Mouse (Mus musculus): ENCODE results near the gene Slc25a5. TPM values are rescaled to one million over a fixed set of nuclear protein-coding genes. Genes with fewer than 3 reads are reported as not detected.
A peak's percentile ranks its signal among the peaks of the same experiment; 100 is the strongest.
"Not testable (repeated sequence)": the region's sequence is repeated elsewhere in the genome, so short reads cannot be mapped to it uniquely, and the experiment has no call there.

Slc25a5 gene
- polyA plus RNA-seq, 1 experiment from 2014 or later, result 565 TPM

- Histone ChIP-seq H3K9ac (no peak overlapping the region), H3K4me3 (no peak overlapping the region), H3K27ac (replicated peaks) (peak overlapping the region; percentile 70), H3K4me2 (no peak overlapping the region), H3K9me3 (no peaks in the 10 kb centered on the region), H3K4me1 (replicated peaks) (peaks cover 3% of the 10 kb centered on the region; the same call in 1 of the 2 replicates), H3K36me3 (no peaks in the 10 kb centered on the region), H3K27me3 (no peaks in the 10 kb centered on the region)
- 40% methylated on average over 11 of the region's 11 CpGs for WGBS
- ATAC-seq (ENCODE audit: low read depth), result peak; percentile 63
Measured at GRCm38 (mm10) chrX:36763298-36763933, 32.0 kb upstream of the Slc25a5 start.

GRCm38 (mm10) chrX:36763934-36764317 is 31.5 kb upstream of the Slc25a5 start:
- WGBS, result 20% methylated on average over 2 of the region's 2 CpGs
- H3K27ac ChIP-seq (replicated peaks), result peak overlapping the region; percentile 70
- H3K9ac ChIP-seq, result no peak overlapping the region
- no peaks in the 10 kb centered on the region for H3K9me3 ChIP-seq
- 0 out of 2 replicates have a peak, but pooled peaks have one; percentile 41 for ATAC-seq (ENCODE audit: low read depth)
- no peak overlapping the region for H3K4me2 ChIP-seq
- no peaks in the 10 kb centered on the region for H3K27me3 ChIP-seq
- H3K4me3 ChIP-seq, result no peak overlapping the region
- no peaks in the 10 kb centered on the region for H3K36me3 ChIP-seq
- peaks cover 3% of the 10 kb centered on the region; the same call in 1 of the 2 replicates for H3K4me1 ChIP-seq (replicated peaks)

- Histone ChIP-seq H3K27me3 (no peaks in the 10 kb centered on the region), H3K4me3 (no peak overlapping the region), H3K4me1 (replicated peaks) (no peaks in the 10 kb centered on the region; the same call in 1 of the 2 replicates), H3K9ac (no peak overlapping the region), H3K27ac (replicated peaks) (no peak overlapping the region), H3K36me3 (no peaks in the 10 kb centered on the region), H3K9me3 (no peaks in the 10 kb centered on the region), H3K4me2 (no peak overlapping the region)
- WGBS, result 74% methylated on average over 5 of the region's 5 CpGs
- ATAC-seq (ENCODE audit: low read depth), result no peak
Measured at GRCm38 (mm10) chrX:36767386-36767785, 28.1 kb upstream of the Slc25a5 start.

- Histone ChIP-seq H3K9me3 (no peaks in the 10 kb centered on the region), H3K4me1 (replicated peaks) (no peaks in the 10 kb centered on the region), H3K27me3 (no peaks in the 10 kb centered on the region), H3K36me3 (no peaks in the 10 kb centered on the region), H3K9ac (no peak overlapping the region), H3K4me2 (no peak overlapping the region), H3K27ac (replicated peaks) (no peak overlapping the region), H3K4me3 (no peak overlapping the region)
- no peak for ATAC-seq (ENCODE audit: low read depth)
- WGBS, result 88% methylated on average over 6 of the region's 6 CpGs
Measured at GRCm38 (mm10) chrX:36772591-36772990, 22.9 kb upstream of the Slc25a5 start.

- Histone ChIP-seq H3K27ac (replicated peaks) (no peak overlapping the region), H3K9me3 (no peaks in the 10 kb centered on the region), H3K9ac (no peak overlapping the region), H3K4me3 (no peak overlapping the region), H3K27me3 (no peaks in the 10 kb centered on the region), H3K4me1 (replicated peaks) (no peaks in the 10 kb centered on the region), H3K4me2 (no peak overlapping the region), H3K36me3 (no peaks in the 10 kb centered on the region)
- no peak for ATAC-seq (ENCODE audit: low read depth)
- WGBS, result 81% methylated on average over 5 of the region's 5 CpGs
Measured at GRCm38 (mm10) chrX:36775520-36775919, 19.9 kb upstream of the Slc25a5 start.

- Histone ChIP-seq H3K4me1 (replicated peaks) (no peaks in the 10 kb centered on the region), H3K4me2 (no peak overlapping the region), H3K9me3 (no peaks in the 10 kb centered on the region), H3K4me3 (no peak overlapping the region), H3K27ac (replicated peaks) (no peak overlapping the region), H3K36me3 (no peaks in the 10 kb centered on the region), H3K27me3 (no peaks in the 10 kb centered on the region), H3K9ac (no peak overlapping the region)
- WGBS, result 79% methylated on average over 4 of the region's 4 CpGs
- ATAC-seq (ENCODE audit: low read depth), result no peak
Measured at GRCm38 (mm10) chrX:36777694-36778093, 17.8 kb upstream of the Slc25a5 start.

- Histone ChIP-seq H3K9me3 (no peaks in the 10 kb centered on the region), H3K27me3 (no peaks in the 10 kb centered on the region), H3K27ac (replicated peaks) (no peak overlapping the region), H3K4me3 (no peak overlapping the region), H3K4me1 (replicated peaks) (no peaks in the 10 kb centered on the region), H3K9ac (no peak overlapping the region), H3K36me3 (no peaks in the 10 kb centered on the region), H3K4me2 (no peak overlapping the region)
- WGBS, result 64% methylated on average over 4 of the region's 4 CpGs
- ATAC-seq (ENCODE audit: low read depth), result no peak
Measured at GRCm38 (mm10) chrX:36789360-36789759, 6.1 kb upstream of the Slc25a5 start.

- Histone ChIP-seq H3K4me2 (no peak overlapping the region), H3K27me3 (no peaks in the 10 kb centered on the region), H3K27ac (replicated peaks) (no peak overlapping the region), H3K9ac (no peak overlapping the region), H3K9me3 (no peaks in the 10 kb centered on the region), H3K4me3 (no peak overlapping the region), H3K36me3 (peaks cover 15% of the 10 kb centered on the region), H3K4me1 (replicated peaks) (0 out of 2 replicates have a peak, but pooled peaks cover 3% of the 10 kb centered on the region)
- ATAC-seq (ENCODE audit: low read depth), result no peak
- 62% methylated on average over 5 of the region's 5 CpGs for WGBS
Measured at GRCm38 (mm10) chrX:36794571-36794970, 880 bp upstream of the Slc25a5 start.

- peak; percentile 87 for ATAC-seq (ENCODE audit: low read depth)
- H3K4me2 ChIP-seq, result peak overlapping the region; percentile 57
Measured at GRCm38 (mm10) chrX:36796163-36796581, 721 bp downstream of the Slc25a5 start.

GRCm38 (mm10) chrX:36796734-36797133 is 1.3 kb downstream of the Slc25a5 start:
- H3K27me3 ChIP-seq; H3K4me1 ChIP-seq (replicated peaks); H3K27ac ChIP-seq (replicated peaks); H3K9me3 ChIP-seq; ATAC-seq (ENCODE audit: low read depth): not testable (repeated sequence)
- H3K36me3 ChIP-seq, result peaks cover 15% of the 10 kb centered on the region
- H3K4me3 ChIP-seq, result peak overlapping the region; percentile 63
- peak overlapping the region; percentile 83 for H3K9ac ChIP-seq
- peak overlapping the region; percentile 57 for H3K4me2 ChIP-seq
- 69% methylated on average over 8 of the region's 8 CpGs for WGBS

More at GRCm38 (mm10) chrX:36796163-36796581, 721 bp downstream of the Slc25a5 start:
- H3K27me3 ChIP-seq, result no peaks in the 10 kb centered on the region
- no peaks in the 10 kb centered on the region for H3K9me3 ChIP-seq
- H3K36me3 ChIP-seq, result peaks cover 15% of the 10 kb centered on the region
- H3K27ac ChIP-seq (replicated peaks), result peak overlapping the region; percentile 90
- WGBS, result 25% methylated on average over 22 of the region's 41 CpGs
- H3K4me3 ChIP-seq, result peak overlapping the region; percentile 63
- 0 out of 2 replicates have a peak, but pooled peaks cover 3% of the 10 kb centered on the region for H3K4me1 ChIP-seq (replicated peaks)
- H3K9ac ChIP-seq, result peak overlapping the region; percentile 83

GRCm38 (mm10) chrX:36799131-36799879 is 3.9 kb downstream of the Slc25a5 start:
- Histone ChIP-seq H3K36me3 (peaks cover 15% of the 10 kb centered on the region), H3K9ac (no peak overlapping the region), H3K4me2 (no peak overlapping the region), H3K27ac (replicated peaks) (no peak overlapping the region), H3K27me3 (no peaks in the 10 kb centered on the region), H3K4me1 (replicated peaks) (0 out of 2 replicates have a peak, but pooled peaks cover 3% of the 10 kb centered on the region), H3K4me3 (no peak overlapping the region), H3K9me3 (no peaks in the 10 kb centered on the region)
- no peak for ATAC-seq (ENCODE audit: low read depth)
- 41% methylated on average over 6 of the region's 6 CpGs for WGBS

- no peak for ATAC-seq (ENCODE audit: low read depth)
- no peaks in the 10 kb centered on the region for H3K9me3 ChIP-seq
- WGBS, result 72% methylated on average over 5 of the region's 5 CpGs
Measured at GRCm38 (mm10) chrX:36803189-36803588, 7.7 kb downstream of the Slc25a5 start.

More at GRCm38 (mm10) chrX:36803189-36803588, 7.7 kb downstream of the Slc25a5 start:
- H3K4me3 ChIP-seq, result no peak overlapping the region
- peaks cover 5% of the 10 kb centered on the region for H3K36me3 ChIP-seq
- H3K27me3 ChIP-seq, result no peaks in the 10 kb centered on the region
- no peak overlapping the region for H3K4me2 ChIP-seq
- H3K4me1 ChIP-seq (replicated peaks), result peaks cover 7% of the 10 kb centered on the region
- no peak overlapping the region for H3K9ac ChIP-seq
- H3K27ac ChIP-seq (replicated peaks), result no peak overlapping the region

Data from neural tube, embryonic 13.5 days (tissue).